Mouse (Mus musculus): Measurements from ENCODE around the gene Fgfr1op. TPM values are rescaled to one million over a fixed set of nuclear protein-coding genes. Genes with fewer than 3 reads are reported as not detected.

The Fgfr1op gene
- polyA plus RNA-seq, 1 experiment = 5.3 TPM

DNA sequence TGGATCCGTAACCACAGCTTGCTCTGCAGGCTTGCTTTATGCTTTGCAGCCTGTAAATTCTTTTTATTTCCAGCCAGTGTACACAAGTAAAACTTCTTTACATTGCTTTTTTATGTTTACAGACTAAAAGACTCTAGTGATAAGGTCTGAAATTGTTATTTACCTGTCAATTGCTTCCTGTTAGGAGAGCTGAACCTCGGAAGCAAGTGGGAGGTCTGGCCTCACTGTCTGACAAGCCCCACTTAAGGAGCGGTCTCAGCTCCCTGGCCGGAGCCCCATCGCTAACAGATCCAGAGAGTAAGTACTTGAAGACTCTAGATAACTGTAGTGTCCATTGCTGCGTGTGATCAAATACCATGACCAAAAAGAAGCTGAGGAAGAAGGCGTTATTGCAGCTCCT is 18.9 kb downstream of the Fgfr1op start:
- TF ChIP-seq TCF3 (IDR thresholded peaks at IDR 0.05; ENCODE audit: insufficient read length, low read depth) (no peak), TCF12 (IDR thresholded peaks at IDR 0.05; ENCODE audit: insufficient read depth, poor library complexity, severe bottlenecking) (no peak), POLR2A (IDR thresholded peaks at IDR 0.05; ENCODE audit: insufficient read length, low read depth) (no peak), POLR2AphosphoS2 (IDR thresholded peaks at IDR 0.05; ENCODE audit: insufficient read length, low read depth) (no peak), MYOG (IDR thresholded peaks at IDR 0.05; ENCODE audit: control insufficient read depth in 1 of 3, insufficient read depth in 1 of 3, insufficient read length in 2 of 3, low read depth in 2 of 3) (no peak), MYOD1 (IDR thresholded peaks at IDR 0.05; ENCODE audit: control insufficient read depth in 1 of 3, insufficient read length in 2 of 3, low read depth in 2 of 3) (no peak), E2F4 (IDR thresholded peaks at IDR 0.05; ENCODE audit: insufficient read depth) (no peak), REST (IDR thresholded peaks at IDR 0.05; ENCODE audit: insufficient read depth, insufficient read length) (no peak), MAX (IDR thresholded peaks at IDR 0.05; ENCODE audit: low read depth) (no peak), SRF (IDR thresholded peaks at IDR 0.05; ENCODE audit: control insufficient read depth, insufficient read length, low read depth) (no peak), CEBPB (IDR thresholded peaks at IDR 0.05; ENCODE audit: insufficient read depth, poor library complexity, severe bottlenecking) (no peak), USF1 (IDR thresholded peaks at IDR 0.05; ENCODE audit: low read depth) (no peak)
- no peak overlapping the region for H3K4me3 ChIP-seq
- no peaks in the 10 kb centered on the region for H3K79me2 ChIP-seq (ENCODE audit: control insufficient read depth, insufficient read depth)
- no peaks in the 10 kb centered on the region for H3K27me3 ChIP-seq (ENCODE audit: control insufficient read depth, insufficient read depth, insufficient read length)
- H3K36me3 ChIP-seq (ENCODE audit: control insufficient read depth, insufficient read depth) = peaks cover 68% of the 10 kb centered on the region
- no peak overlapping the region for H3K4me2 ChIP-seq (ENCODE audit: low read depth)
- no peak overlapping the region for H3ac ChIP-seq (ENCODE audit: control insufficient read depth, insufficient read length)

- Histone ChIP-seq H3K36me3 (ENCODE audit: control insufficient read depth, insufficient read depth) (peaks cover 59% of the 10 kb centered on the region), H3ac (ENCODE audit: control insufficient read depth, insufficient read length) (no peak overlapping the region), H3K4me2 (ENCODE audit: low read depth) (no peak overlapping the region), H3K27me3 (ENCODE audit: control insufficient read depth, insufficient read depth, insufficient read length) (no peaks in the 10 kb centered on the region), H3K79me2 (ENCODE audit: control insufficient read depth, insufficient read depth) (no peaks in the 10 kb centered on the region), H3K4me3 (no peak overlapping the region)
- TF ChIP-seq CEBPB (IDR thresholded peaks at IDR 0.05; ENCODE audit: insufficient read depth, poor library complexity, severe bottlenecking) (no peak), E2F4 (IDR thresholded peaks at IDR 0.05; ENCODE audit: insufficient read depth) (no peak), POLR2AphosphoS2 (IDR thresholded peaks at IDR 0.05; ENCODE audit: insufficient read length, low read depth) (no peak)
These were observed 28.4 kb downstream of the Fgfr1op start for GRCm38 (mm10) chr17:8193678-8194077.

DNA sequence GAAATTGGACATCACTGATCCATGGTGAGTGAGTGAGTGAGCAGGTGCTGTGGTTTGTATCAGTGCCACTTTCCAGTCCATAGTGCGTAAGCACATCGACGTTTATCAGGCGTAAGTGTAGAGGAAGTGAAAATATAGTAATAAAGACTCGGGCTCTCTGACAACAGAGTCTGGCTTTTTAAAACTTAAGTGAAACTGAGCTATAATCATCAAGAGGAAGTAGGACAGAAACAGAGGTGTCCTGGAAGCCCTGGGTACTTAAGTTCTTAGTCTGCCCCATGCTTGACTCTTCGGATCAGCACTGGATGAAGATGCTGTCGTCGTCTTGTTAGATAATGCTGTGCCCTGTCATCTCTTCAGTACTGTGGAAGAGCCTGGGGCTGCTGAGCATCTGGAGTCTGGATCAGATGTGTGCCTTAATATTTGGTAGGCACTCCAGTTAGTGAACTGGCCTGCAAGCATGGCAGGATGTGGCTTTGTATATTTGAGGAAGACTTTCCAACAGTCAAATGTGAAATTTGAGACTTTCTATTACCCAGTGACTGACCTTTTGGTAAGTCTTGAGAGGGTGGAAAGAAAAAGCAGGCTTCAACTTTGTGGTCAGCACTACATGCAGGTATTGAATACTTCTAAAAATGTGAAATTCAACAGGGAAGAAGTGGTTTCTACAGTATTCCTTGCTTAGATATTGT is 30.5 kb downstream of the Fgfr1op start:
- no peak for TF ChIP-seq TCF12 (IDR thresholded peaks at IDR 0.05; ENCODE audit: insufficient read depth, poor library complexity, severe bottlenecking)
- no peak for TF ChIP-seq TCF3 (IDR thresholded peaks at IDR 0.05; ENCODE audit: insufficient read length, low read depth)
- no peak for TF ChIP-seq REST (IDR thresholded peaks at IDR 0.05; ENCODE audit: insufficient read depth, insufficient read length)
- TF ChIP-seq MYOG (IDR thresholded peaks at IDR 0.05; ENCODE audit: control insufficient read depth in 1 of 3, insufficient read depth in 1 of 3, insufficient read length in 2 of 3, low read depth in 2 of 3) = no peak
- TF ChIP-seq USF1 (IDR thresholded peaks at IDR 0.05; ENCODE audit: low read depth) = no peak
- TF ChIP-seq POLR2A (IDR thresholded peaks at IDR 0.05; ENCODE audit: insufficient read length, low read depth) = no peak
- no peak overlapping the region for H3ac ChIP-seq (ENCODE audit: control insufficient read depth, insufficient read length)
- H3K79me2 ChIP-seq (ENCODE audit: control insufficient read depth, insufficient read depth) = no peaks in the 10 kb centered on the region
- no peak overlapping the region for H3K4me2 ChIP-seq (ENCODE audit: low read depth)
- H3K27me3 ChIP-seq (ENCODE audit: control insufficient read depth, insufficient read depth, insufficient read length) = no peaks in the 10 kb centered on the region
- no peak overlapping the region for H3K4me3 ChIP-seq
- H3K36me3 ChIP-seq (ENCODE audit: control insufficient read depth, insufficient read depth) = peaks cover 46% of the 10 kb centered on the region

GRCm38 (mm10) chr17:8197652-8198051 is 32.4 kb downstream of the Fgfr1op start:
- TF ChIP-seq MYOD1 (IDR thresholded peaks at IDR 0.05; ENCODE audit: control insufficient read depth in 1 of 3, insufficient read length in 2 of 3, low read depth in 2 of 3) (no peak), TCF12 (IDR thresholded peaks at IDR 0.05; ENCODE audit: insufficient read depth, poor library complexity, severe bottlenecking) (no peak), USF1 (IDR thresholded peaks at IDR 0.05; ENCODE audit: low read depth) (no peak), POLR2A (IDR thresholded peaks at IDR 0.05; ENCODE audit: insufficient read length, low read depth) (no peak), SRF (IDR thresholded peaks at IDR 0.05; ENCODE audit: control insufficient read depth, insufficient read length, low read depth) (no peak)
- H3K4me3 ChIP-seq = no peak overlapping the region
- no peak overlapping the region for H3ac ChIP-seq (ENCODE audit: control insufficient read depth, insufficient read length)
- H3K79me2 ChIP-seq (ENCODE audit: control insufficient read depth, insufficient read depth) = no peaks in the 10 kb centered on the region
- H3K27me3 ChIP-seq (ENCODE audit: control insufficient read depth, insufficient read depth, insufficient read length) = no peaks in the 10 kb centered on the region
- H3K36me3 ChIP-seq (ENCODE audit: control insufficient read depth, insufficient read depth) = peaks cover 31% of the 10 kb centered on the region
- H3K4me2 ChIP-seq (ENCODE audit: low read depth) = no peak overlapping the region

GRCm38 (mm10) chr17:8199067-8199935 is 34.0 kb downstream of the Fgfr1op start:
- peaks cover 16% of the 10 kb centered on the region for H3K36me3 ChIP-seq (ENCODE audit: control insufficient read depth, insufficient read depth)
- no peak overlapping the region for H3K4me2 ChIP-seq (ENCODE audit: low read depth)
- no peaks in the 10 kb centered on the region for H3K79me2 ChIP-seq (ENCODE audit: control insufficient read depth, insufficient read depth)
- TF ChIP-seq TCF3 (IDR thresholded peaks at IDR 0.05; ENCODE audit: insufficient read length, low read depth) (no peak), POLR2AphosphoS2 (IDR thresholded peaks at IDR 0.05; ENCODE audit: insufficient read length, low read depth) (no peak), POLR2A (IDR thresholded peaks at IDR 0.05; ENCODE audit: insufficient read length, low read depth) (no peak), USF1 (IDR thresholded peaks at IDR 0.05; ENCODE audit: low read depth) (no peak), CEBPB (IDR thresholded peaks at IDR 0.05; ENCODE audit: insufficient read depth, poor library complexity, severe bottlenecking) (no peak), MYOD1 (IDR thresholded peaks at IDR 0.05; ENCODE audit: control insufficient read depth in 1 of 3, insufficient read length in 2 of 3, low read depth in 2 of 3) (no peak)
- H3K4me3 ChIP-seq = no peak overlapping the region
- H3ac ChIP-seq (ENCODE audit: control insufficient read depth, insufficient read length) = no peak overlapping the region
- H3K27me3 ChIP-seq (ENCODE audit: control insufficient read depth, insufficient read depth, insufficient read length) = no peaks in the 10 kb centered on the region
